Mouse (Mus musculus) right cerebral cortex, adult 2 months (tissue): ENCODE results near the gene Vmn1r205.
"Not testable (repeated sequence)": the region's sequence is repeated elsewhere in the genome, so short reads cannot be mapped to it uniquely, and the experiment has no call there.

ENCODE experiments used
- DNase-seq, 2 experiments: peaks; one replicate each; pipeline ENCODE4 v3.0.0; 2021 to 2022; ENCODE audit warnings: low spot score in 2 of 2

Vmn1r205 gene

DNA sequence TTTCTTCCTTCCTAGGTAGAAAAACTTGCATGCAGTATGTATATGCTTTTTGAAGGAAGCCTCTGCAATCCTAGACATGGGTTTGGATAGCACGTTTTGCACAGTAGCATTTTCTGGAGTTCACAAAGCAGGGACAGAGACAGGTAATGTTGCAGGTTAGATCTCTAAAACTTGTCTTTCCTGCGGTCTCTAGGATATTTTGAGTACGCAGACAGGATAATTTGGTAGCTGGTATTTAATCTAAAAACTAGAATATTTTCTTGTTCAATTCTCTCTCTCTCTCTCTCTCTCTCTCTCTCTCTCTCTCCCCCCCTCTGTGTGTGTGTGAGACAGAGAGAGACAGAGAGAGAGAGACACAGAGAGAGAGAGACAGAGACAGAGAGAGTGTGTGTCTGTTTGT is at the start of gene Vmn1r205:
TSS of gene Vmn1r205 (minus strand) at position 101 of the 400 bp plus-strand sequence.
- DNase-seq, result no peak

- not testable (repeated sequence) for DNase-seq
Measured at GRCm38 (mm10) chr13:22624151-22624550, 31.4 kb upstream of the Vmn1r205 start, which contains the start of gene Vmn1r206. Gene Vmn1r206, minus strand, starts transcription at chr13:22624251.

- DNase-seq, result not testable (repeated sequence)
Measured at GRCm38 (mm10) chr13:22583336-22583735, 9.5 kb downstream of the Vmn1r205 start.

DNA sequence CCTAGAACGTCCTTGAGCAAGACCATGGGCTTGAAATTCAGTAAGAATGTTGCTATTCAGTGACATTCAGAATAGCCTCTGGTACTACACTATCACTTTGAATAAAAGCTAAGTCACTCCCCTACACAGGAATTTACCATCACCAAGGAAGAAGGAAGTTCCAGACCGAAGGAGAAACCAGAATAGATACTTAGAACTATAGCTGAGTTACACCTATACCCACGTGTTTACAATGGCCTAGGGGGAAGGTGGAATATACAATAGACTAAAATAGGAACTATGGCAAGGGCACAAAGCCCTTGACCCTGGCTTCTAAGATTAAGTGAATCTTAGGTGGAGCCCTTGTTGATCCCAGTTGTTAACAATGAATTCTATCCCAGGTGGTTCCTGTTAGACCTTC is 17.9 kb downstream of the Vmn1r205 start:
- DNase-seq, result not testable (repeated sequence)

- DNase-seq, result not testable (repeated sequence)
Measured at GRCm38 (mm10) chr13:22552898-22553297, 39.9 kb downstream of the Vmn1r205 start, which contains the start of gene Vmn1r204. Gene Vmn1r204, plus strand, starts transcription at chr13:22553198.
